In the genomic region with DNA sequence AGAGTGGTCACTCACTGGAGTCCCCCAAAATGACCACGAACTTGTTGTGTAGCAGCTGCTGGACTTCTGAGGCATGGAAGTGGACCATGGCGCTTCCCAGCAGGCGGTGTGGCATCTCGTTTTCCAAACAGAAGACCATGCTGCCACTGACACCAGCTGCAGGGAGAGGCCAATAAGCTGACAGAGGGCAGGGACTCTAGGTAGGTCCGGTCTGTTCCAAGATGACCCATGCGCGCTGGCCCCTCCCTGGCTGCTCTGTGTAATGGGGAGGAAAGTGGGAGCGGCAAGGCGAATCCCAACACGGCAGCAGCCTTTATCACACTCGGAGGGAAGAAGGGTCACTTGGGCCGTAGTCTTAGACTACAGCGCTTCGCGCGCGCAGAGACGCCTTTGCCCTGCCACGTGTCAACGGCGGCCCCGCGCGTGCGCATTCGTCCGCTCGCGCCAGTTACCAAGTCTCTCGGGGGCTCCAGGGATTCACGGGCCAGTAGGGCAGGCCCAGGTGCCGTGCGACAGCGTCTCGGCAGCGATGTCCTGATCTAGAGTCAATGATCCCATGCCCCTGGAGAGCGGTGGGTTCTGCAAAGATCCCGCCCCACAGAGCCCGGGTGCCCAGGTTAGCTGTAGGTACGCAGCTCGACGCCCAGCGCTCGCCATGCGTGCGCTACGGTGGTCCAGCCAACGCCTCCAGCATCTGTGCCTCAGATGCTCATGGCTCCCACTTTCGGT, we compare ENCODE assay signal across 1 mouse cellular context.
TF ChIP-seq lines count a peak whose summit lies in the region.

No protein-coding gene starts in this region.

TF ChIP-seq in CH12.LX, 34 proteins besides CTCF, POLR2A, EP300 and RAD21:
- peak; percentile 98 for TF ChIP-seq MAX (IDR thresholded peaks at IDR 0.05; ENCODE audit: low read length)
- no peak for TF ChIP-seq USF2 (conservative IDR thresholded peaks at IDR 0.05; ENCODE audit: low read depth, low read length)
- no peak for TF ChIP-seq JUN (IDR thresholded peaks at IDR 0.05; ENCODE audit: insufficient read depth, low read depth, low read length)
- TF ChIP-seq JUND (conservative IDR thresholded peaks at IDR 0.05; ENCODE audit: low read depth, low read length), result no peak
- TF ChIP-seq NELFE (IDR thresholded peaks at IDR 0.05; ENCODE audit: low read depth, low read length), result no peak; the same call in 1 of the 2 replicates
- TF ChIP-seq SMC3 (IDR thresholded peaks at IDR 0.05; ENCODE audit: low read depth, low read length), result no peak
- TF ChIP-seq HCFC1 (IDR thresholded peaks at IDR 0.05; ENCODE audit: low read depth, low read length), result no peak
- TF ChIP-seq TBP (conservative IDR thresholded peaks at IDR 0.05; ENCODE audit: low read depth, low read length), result no peak
- TF ChIP-seq TCF12 (IDR thresholded peaks at IDR 0.05; ENCODE audit: low read depth, low read length), result no peak
- TF ChIP-seq GABPA (IDR thresholded peaks at IDR 0.05; ENCODE audit: insufficient replicate concordance, low read depth, low read length), result no peak
- 0 out of 2 replicates have a peak, but pooled peaks have one; percentile 8 for TF ChIP-seq E2F4 (IDR thresholded peaks at IDR 0.05; ENCODE audit: insufficient replicate concordance, low read depth, low read length)
- TF ChIP-seq SIN3A (IDR thresholded peaks at IDR 0.05; ENCODE audit: low read length), result no peak
- peak; percentile 78; the same call in 1 of the 2 replicates for TF ChIP-seq CHD1 (IDR thresholded peaks at IDR 0.05; ENCODE audit: low read depth, low read length)
- no peak for TF ChIP-seq MAFK (IDR thresholded peaks at IDR 0.05; ENCODE audit: insufficient replicate concordance, low read length)
- peak; percentile 74; the same call in 1 of the 2 replicates for TF ChIP-seq MXI1 (IDR thresholded peaks at IDR 0.05; ENCODE audit: low read depth, low read length)
- no peak for TF ChIP-seq ZC3H11A (IDR thresholded peaks at IDR 0.05; ENCODE audit: low read depth, low read length)
- TF ChIP-seq PAX5 (IDR thresholded peaks at IDR 0.05; ENCODE audit: low read length), result no peak
- peak; percentile 86 for TF ChIP-seq MYC (IDR thresholded peaks at IDR 0.05; ENCODE audit: low read depth, low read length)
- no peak for TF ChIP-seq ZKSCAN1 (IDR thresholded peaks at IDR 0.05; ENCODE audit: borderline replicate concordance, low read depth, low read length)
- TF ChIP-seq UBTF (IDR thresholded peaks at IDR 0.05; ENCODE audit: low read depth, low read length), result no peak
- no peak for TF ChIP-seq IRF4 (IDR thresholded peaks at IDR 0.05; ENCODE audit: low read depth, low read length)
- TF ChIP-seq ZMIZ1 (IDR thresholded peaks at IDR 0.05; ENCODE audit: low read depth, low read length), result no peak
- 0 out of 2 replicates have a peak, but pooled peaks have one; percentile 64 for TF ChIP-seq RCOR1 (conservative IDR thresholded peaks at IDR 0.05; ENCODE audit: low read depth, low read length)
- no peak for TF ChIP-seq ELF1 (IDR thresholded peaks at IDR 0.05; ENCODE audit: low read depth, low read length)
- TF ChIP-seq MEF2A (IDR thresholded peaks at IDR 0.05; ENCODE audit: borderline replicate concordance, low read depth, low read length), result no peak
- TF ChIP-seq BHLHE40 (IDR thresholded peaks at IDR 0.05; ENCODE audit: low read depth, low read length), result 0 out of 2 replicates have a peak, but pooled peaks have one; percentile 31
- peak; percentile 28; the same call in 1 of the 2 replicates for TF ChIP-seq CHD2 (IDR thresholded peaks at IDR 0.05; ENCODE audit: low read length)
- TF ChIP-seq KAT2A (IDR thresholded peaks at IDR 0.05; ENCODE audit: insufficient replicate concordance, low read length), result no peak
- TF ChIP-seq ZNF384 (IDR thresholded peaks at IDR 0.05; ENCODE audit: low read depth, low read length), result 0 out of 2 replicates have a peak, but pooled peaks have one; percentile 9
- TF ChIP-seq MAZ (IDR thresholded peaks at IDR 0.05; ENCODE audit: low read depth, low read length), result no peak
- peak; percentile 88 for TF ChIP-seq NRF1 (IDR thresholded peaks at IDR 0.05; ENCODE audit: low read depth, low read length)
- no peak for TF ChIP-seq POLR2AphosphoS2 (IDR thresholded peaks at IDR 0.05; ENCODE audit: low read depth, low read length)
- TF ChIP-seq USF1 (IDR thresholded peaks at IDR 0.05; ENCODE audit: low read depth, low read length), result peak; percentile 27; the same call in 1 of the 2 replicates
- TF ChIP-seq ETS1 (conservative IDR thresholded peaks at IDR 0.05; ENCODE audit: low read depth, low read length), result peak; percentile 20; the same call in 1 of the 2 replicates
TF ChIP-seq in CH12.LX: peak in this region for 12.
